Mouse (Mus musculus) stomach, embryonic 15.5 days (tissue): Measurements from ENCODE around the gene Scrg1. TPM values are rescaled to one million over a fixed set of nuclear protein-coding genes. Genes with fewer than 3 reads are reported as not detected.
"Not testable (repeated sequence)": the region's sequence is repeated elsewhere in the genome, so short reads cannot be mapped to it uniquely, and the experiment has no call there.

ENCODE experiments used
- ATAC-seq: fragments of 200-750 bp; cut with Nextera tagmentation; 2 replicates; pipeline ENCODE4 v1.8.0; 2017; ENCODE audit warnings: low read depth, moderate number of reproducible peaks, moderate TSS enrichment; ENCODE audit not compliant: insufficient read depth, low FRiP score
- H3K27ac ChIP-seq: fragments of 300-500 bp; sonication (generic); 2 replicates; pipeline ENCODE4 v1.5.1; 2015; ENCODE audit warnings: mild to moderate bottlenecking, inconsistent platforms
- H3K27me3 ChIP-seq: fragments of 300-500 bp; sonication (generic); replicated peaks from 2 replicates; pipeline ENCODE4 v1.6.1; 2015; ENCODE audit warnings: inconsistent platforms
- H3K36me3 ChIP-seq: fragments of 300-500 bp; sonication (generic); 2 replicates; pipeline ENCODE4 v1.6.1; 2015; ENCODE audit warnings: inconsistent platforms
- H3K4me1 ChIP-seq: fragments of 300-500 bp; sonication (generic); 2 replicates; pipeline ENCODE4 v1.6.1; 2015; ENCODE audit warnings: inconsistent platforms
- H3K4me2 ChIP-seq: fragments of 300-500 bp; sonication (generic); 2 replicates; pipeline ENCODE4 v1.6.1; 2015; ENCODE audit warnings: mild to moderate bottlenecking, inconsistent platforms
- H3K4me3 ChIP-seq: fragments of 300-500 bp; sonication (generic); replicated peaks from 2 replicates; pipeline ENCODE4 v1.5.1; 2015; ENCODE audit warnings: inconsistent platforms
- H3K9ac ChIP-seq: fragments of 300-500 bp; sonication (generic); 2 replicates; pipeline ENCODE4 v1.6.1; 2015; ENCODE audit warnings: inconsistent platforms
- H3K9me3 ChIP-seq: fragments of 300-500 bp; sonication (generic); 2 replicates; pipeline ENCODE4 v1.6.1; 2016; ENCODE audit warnings: inconsistent platforms
- WGBS: fragments of 180-500 bp; shearing (Covaris S2); methylation state at CpG from one replicate; pipeline ENCODE4 v1.1.7; 2015; 5-methylcytosine and 5-hydroxymethylcytosine counted together
- polyA plus RNA-seq: library from polyadenylated mRNA; unstranded; fragments of >200 nt; fragmentation: Nextera tagmentation; extraction: Ambion mirVana; gene quantifications from 2 replicates; pipeline ENCODE4 v1.2.1, GENCODE M21; 2015

Scrg1 gene
- polyA plus RNA-seq, 1 experiment from 2014 or later = 0.53 TPM

DNA sequence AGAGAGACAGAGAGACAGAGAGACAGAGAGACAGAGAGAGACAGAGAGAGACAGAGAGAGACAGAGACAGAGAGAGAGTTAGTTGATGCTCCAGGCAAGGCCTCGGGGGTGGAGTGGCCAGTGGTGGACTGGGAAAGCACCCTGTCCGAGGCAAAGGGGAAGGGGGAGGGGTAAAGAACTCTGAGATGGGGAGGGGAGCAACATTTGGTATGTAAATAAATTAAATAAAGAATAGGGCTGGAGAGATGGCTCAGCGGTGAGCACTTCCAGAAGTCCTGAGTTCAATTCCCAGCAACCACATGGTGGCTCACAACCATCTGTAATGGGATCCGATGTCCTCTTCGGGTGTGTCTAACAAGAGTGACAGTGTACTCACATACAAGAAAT, 25.8 kb upstream of the Scrg1 start:
- H3K9ac ChIP-seq, ATAC-seq, H3K36me3 ChIP-seq, H3K4me3 ChIP-seq, H3K27me3 ChIP-seq, H3K27ac ChIP-seq, H3K4me1 ChIP-seq, H3K4me2 ChIP-seq, H3K9me3 ChIP-seq: not testable (repeated sequence)
- 77% methylated on average over 5 of the region's 5 CpGs for WGBS

DNA sequence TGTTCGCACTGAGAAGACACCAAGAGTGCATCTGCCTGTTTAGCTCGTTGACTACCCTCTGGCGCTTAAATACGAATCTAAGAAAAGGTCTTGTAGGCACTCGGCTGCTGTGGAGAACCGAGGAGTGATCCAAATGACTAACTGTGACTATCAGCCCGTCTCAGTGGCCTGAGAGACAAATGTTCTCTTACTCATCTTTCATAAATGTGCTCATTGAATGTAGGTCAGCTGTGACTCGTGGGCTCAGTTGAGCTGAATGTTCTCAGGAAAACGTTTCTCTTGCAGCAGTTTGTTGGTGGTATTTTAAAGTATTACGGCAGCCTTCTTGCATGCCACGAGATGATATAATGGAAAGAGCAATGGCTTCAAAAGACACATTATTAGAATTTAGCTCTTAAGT, 24.8 kb upstream of the Scrg1 start:
- 76% methylated on average over 11 of the region's 11 CpGs for WGBS
- 0 out of 2 replicates have a peak, but pooled peaks cover 3% of the 10 kb centered on the region for H3K4me1 ChIP-seq
- peaks cover 3% of the 10 kb centered on the region; the same call in 1 of the 2 replicates for H3K27me3 ChIP-seq
- H3K9me3 ChIP-seq = no peaks in the 10 kb centered on the region
- no peaks in the 10 kb centered on the region for H3K36me3 ChIP-seq
- H3K4me2 ChIP-seq = no peak overlapping the region
- no peak for ATAC-seq
- H3K4me3 ChIP-seq = no peak overlapping the region
- no peak overlapping the region for H3K27ac ChIP-seq
- no peak overlapping the region for H3K9ac ChIP-seq

DNA sequence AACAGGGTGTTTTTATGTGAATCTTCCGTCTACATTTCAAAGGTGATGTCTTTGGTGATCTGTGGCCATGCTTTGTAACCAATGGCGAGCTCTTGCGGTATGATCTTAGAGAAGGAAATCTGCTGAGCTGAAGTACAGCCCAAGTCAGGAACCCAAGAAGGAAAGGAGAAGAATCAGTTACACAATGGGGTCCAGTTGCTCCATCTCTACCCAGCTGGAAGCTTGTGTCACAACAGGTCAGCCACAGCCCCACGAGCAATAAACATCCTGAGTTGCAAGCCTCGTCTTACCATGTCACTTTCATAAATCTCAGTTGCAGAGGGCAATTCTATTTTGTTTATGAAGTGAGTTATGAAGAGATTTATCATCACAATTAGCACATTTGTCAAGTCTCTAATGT, 22.9 kb upstream of the Scrg1 start:
- Histone ChIP-seq H3K36me3 (no peaks in the 10 kb centered on the region), H3K4me2 (no peak overlapping the region), H3K4me3 (no peak overlapping the region), H3K9me3 (no peaks in the 10 kb centered on the region), H3K27ac (no peak overlapping the region), H3K27me3 (peaks cover 3% of the 10 kb centered on the region; the same call in 1 of the 2 replicates), H3K9ac (no peak overlapping the region), H3K4me1 (0 out of 2 replicates have a peak, but pooled peaks cover 5% of the 10 kb centered on the region)
- no peak for ATAC-seq
- 77% methylated on average over 5 of the region's 5 CpGs for WGBS

DNA sequence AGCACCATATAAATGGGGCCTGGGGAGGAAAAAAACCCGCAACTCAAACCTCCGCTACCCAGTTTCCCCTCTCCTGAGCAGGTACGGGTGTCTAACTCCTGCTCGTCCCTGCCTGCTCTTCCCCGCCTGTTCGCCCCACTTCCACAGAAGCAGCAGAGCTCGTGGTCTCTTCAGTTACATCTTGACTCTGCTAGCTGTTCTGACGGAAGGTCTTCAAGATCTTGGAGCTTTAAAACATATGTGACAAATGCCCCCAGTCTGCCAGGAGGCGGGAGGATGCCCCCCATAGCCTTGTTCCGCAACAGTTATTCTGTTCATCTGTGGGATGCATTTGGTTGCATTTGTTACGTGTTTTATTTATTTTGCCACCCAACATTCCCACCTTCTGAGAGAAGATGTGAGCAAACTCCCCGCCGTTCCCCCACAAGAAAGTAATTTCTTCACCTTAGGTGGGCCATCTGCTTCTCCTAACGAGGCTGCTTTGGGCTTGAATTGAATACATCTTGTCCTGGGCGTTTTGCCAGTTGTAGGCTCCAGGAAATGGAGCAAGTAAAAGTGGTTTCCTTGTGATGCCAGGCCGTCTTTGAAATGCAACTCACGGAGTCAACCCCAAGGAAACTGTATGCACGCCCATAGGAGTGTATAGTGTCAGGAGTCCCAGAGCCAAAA, 19.8 kb upstream of the Scrg1 start:
- 0 out of 2 replicates have a peak, but pooled peaks cover 3% of the 10 kb centered on the region for H3K4me1 ChIP-seq
- 54% methylated on average over 18 of the region's 18 CpGs for WGBS
- no peak overlapping the region for H3K9ac ChIP-seq
- H3K36me3 ChIP-seq = no peaks in the 10 kb centered on the region
- H3K4me2 ChIP-seq = no peak overlapping the region
- H3K27me3 ChIP-seq = no peaks in the 10 kb centered on the region
- H3K27ac ChIP-seq = no peak overlapping the region
- no peak overlapping the region for H3K4me3 ChIP-seq
- no peak for ATAC-seq
- H3K9me3 ChIP-seq = no peaks in the 10 kb centered on the region

DNA sequence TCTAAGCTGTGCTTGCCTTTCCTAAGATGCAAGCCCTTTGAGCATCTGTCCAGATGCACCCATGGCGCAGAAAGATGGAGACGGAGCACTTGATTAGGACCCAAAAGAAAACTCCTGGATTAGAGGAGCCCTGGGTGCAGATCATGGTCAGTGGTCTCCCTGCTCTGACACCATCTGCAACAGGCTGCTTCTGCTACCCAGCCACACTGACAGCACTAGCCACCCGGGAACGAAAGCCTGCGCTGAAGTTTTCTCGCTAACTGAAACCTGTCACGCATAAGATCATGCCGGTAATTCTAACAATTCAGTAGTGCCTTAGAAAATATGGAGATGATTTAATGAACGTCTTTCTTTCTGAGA, 19.3 kb upstream of the Scrg1 start:
- Histone ChIP-seq H3K27me3 (no peaks in the 10 kb centered on the region), H3K9ac (no peak overlapping the region), H3K4me1 (0 out of 2 replicates have a peak, but pooled peaks cover 3% of the 10 kb centered on the region), H3K9me3 (no peaks in the 10 kb centered on the region), H3K27ac (no peak overlapping the region), H3K4me2 (no peak overlapping the region), H3K36me3 (no peaks in the 10 kb centered on the region), H3K4me3 (no peak overlapping the region)
- WGBS = 89% methylated on average over 9 of the region's 9 CpGs
- ATAC-seq = no peak

DNA sequence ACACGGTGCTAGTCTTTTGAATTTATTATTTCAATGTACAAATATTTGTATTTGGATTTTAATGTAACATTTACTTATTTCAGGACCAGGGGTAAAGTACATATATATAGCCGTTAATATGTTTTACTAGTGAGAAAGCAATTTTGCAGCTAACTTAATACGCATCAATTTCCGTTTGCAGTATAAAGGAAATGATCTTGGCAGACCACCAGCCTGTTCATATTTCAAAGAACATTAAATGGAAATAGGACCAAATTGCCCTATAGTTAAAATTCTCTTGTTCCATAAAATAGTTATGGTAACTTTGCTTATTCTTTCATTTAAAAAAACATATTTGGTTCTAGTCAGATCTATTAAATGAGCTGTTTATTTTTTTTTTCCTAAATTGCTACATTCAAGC, 14.6 kb upstream of the Scrg1 start:
- Histone ChIP-seq H3K27me3 (no peaks in the 10 kb centered on the region), H3K9ac (no peak overlapping the region), H3K36me3 (no peaks in the 10 kb centered on the region), H3K4me3 (no peak overlapping the region), H3K4me2 (no peak overlapping the region), H3K9me3 (no peaks in the 10 kb centered on the region), H3K4me1 (0 out of 2 replicates have a peak, but pooled peaks cover 3% of the 10 kb centered on the region), H3K27ac (no peak overlapping the region)
- 56% methylated on average over 4 of the region's 4 CpGs for WGBS
- no peak for ATAC-seq

DNA sequence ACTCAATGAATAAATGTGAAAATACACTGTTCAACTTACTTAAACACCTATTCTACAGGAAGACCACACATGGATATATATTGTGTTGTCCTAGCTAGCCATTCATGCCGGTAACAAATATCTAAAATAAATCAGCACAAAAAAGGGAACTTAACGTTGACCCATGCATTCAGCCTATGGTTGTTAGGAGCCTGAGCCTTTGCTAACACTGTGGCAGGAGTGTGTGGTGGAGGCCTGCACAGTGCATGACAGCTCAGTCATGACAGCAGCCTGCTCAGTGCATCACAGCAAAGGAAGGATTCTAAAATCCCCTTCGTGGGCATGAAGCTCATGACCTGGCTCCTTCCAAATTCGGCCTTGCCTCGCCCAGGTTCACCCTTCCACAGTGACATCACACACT, 14.2 kb upstream of the Scrg1 start:
- WGBS = 80% methylated on average over 5 of the region's 5 CpGs

DNA sequence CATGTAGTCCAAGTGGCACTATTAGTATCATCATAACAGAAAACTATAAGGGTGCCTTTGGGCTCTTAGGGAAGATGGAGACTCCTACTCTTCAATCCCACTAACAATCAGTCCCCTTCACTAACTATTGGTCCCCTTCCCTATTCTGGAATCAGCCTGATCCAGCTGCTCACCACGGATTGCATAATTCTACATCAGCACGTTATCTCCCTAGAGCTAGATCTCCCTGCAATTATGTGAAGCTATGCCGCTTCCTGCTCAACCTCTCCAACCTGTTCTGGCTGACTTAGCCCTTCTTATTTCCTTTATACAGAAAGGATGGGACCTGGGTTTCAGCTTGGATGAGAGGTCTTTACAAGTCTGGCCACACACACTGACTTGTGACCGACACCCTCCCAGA, 12.4 kb upstream of the Scrg1 start:
- Histone ChIP-seq H3K36me3 (no peaks in the 10 kb centered on the region), H3K4me3 (no peak overlapping the region), H3K4me1 (no peaks in the 10 kb centered on the region), H3K9ac (no peak overlapping the region), H3K4me2 (no peak overlapping the region), H3K27ac (no peak overlapping the region), H3K27me3 (no peaks in the 10 kb centered on the region), H3K9me3 (no peaks in the 10 kb centered on the region)
- ATAC-seq = no peak
- 55% methylated on average over 4 of the region's 4 CpGs for WGBS

More for the DNA sequence above, 14.2 kb upstream of the Scrg1 start:
- H3K36me3 ChIP-seq = no peaks in the 10 kb centered on the region
- no peak overlapping the region for H3K4me3 ChIP-seq
- H3K9me3 ChIP-seq = no peaks in the 10 kb centered on the region
- no peak overlapping the region for H3K27ac ChIP-seq
- H3K27me3 ChIP-seq = no peaks in the 10 kb centered on the region
- 0 out of 2 replicates have a peak, but pooled peaks cover 3% of the 10 kb centered on the region for H3K4me1 ChIP-seq
- no peak overlapping the region for H3K4me2 ChIP-seq
- H3K9ac ChIP-seq = no peak overlapping the region
- ATAC-seq = no peak

DNA sequence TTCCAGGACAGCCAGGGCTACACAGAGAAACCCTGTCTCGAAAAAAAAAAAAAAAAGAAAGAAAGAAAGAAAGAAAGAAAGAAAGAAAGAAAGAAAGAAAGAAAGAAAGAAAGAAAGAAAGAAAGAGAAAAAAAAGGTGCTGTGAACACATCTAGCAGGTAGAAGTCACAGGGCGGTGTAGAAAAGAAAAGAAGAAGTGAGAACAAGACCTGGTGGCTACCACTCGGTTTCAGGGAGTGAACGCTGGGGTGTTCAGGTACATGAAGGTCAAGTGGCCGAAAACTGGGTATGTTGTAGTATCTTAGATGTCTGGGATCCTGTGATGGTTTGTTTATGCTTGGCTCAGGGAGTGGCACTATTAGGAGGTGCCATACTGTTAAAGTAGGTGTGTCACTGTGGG, 9.8 kb upstream of the Scrg1 start:
- H3K36me3 ChIP-seq, H3K27me3 ChIP-seq, H3K4me3 ChIP-seq, H3K9ac ChIP-seq, H3K4me2 ChIP-seq, H3K9me3 ChIP-seq, ATAC-seq, H3K27ac ChIP-seq, H3K4me1 ChIP-seq: not testable (repeated sequence)
- 86% methylated on average over 4 of the region's 5 CpGs for WGBS

DNA sequence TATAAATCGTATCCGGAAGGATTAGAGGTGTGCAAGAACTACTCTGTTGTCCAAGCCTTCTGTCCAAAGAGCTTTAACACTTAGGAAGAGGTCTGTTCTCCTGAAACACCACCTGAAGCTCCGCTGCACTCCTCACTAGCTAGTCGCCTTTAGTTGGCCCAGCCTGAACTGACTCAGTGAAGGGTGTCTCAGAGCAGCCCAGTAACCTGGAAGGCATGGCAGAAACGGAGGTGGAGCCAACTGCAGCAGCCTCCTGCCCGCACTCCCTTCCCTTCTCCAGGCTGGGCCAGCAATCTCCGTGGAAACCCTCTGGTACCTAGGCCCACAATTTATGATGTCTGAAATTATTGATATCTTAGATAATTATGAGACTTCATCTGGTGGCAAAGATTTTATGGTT, 5.0 kb upstream of the Scrg1 start:
- Histone ChIP-seq H3K9ac (no peak overlapping the region), H3K4me3 (no peak overlapping the region), H3K27ac (no peak overlapping the region), H3K36me3 (no peaks in the 10 kb centered on the region), H3K9me3 (no peaks in the 10 kb centered on the region), H3K4me1 (no peaks in the 10 kb centered on the region), H3K27me3 (no peaks in the 10 kb centered on the region), H3K4me2 (no peak overlapping the region)
- ATAC-seq = no peak
- 79% methylated on average over 7 of the region's 7 CpGs for WGBS

DNA sequence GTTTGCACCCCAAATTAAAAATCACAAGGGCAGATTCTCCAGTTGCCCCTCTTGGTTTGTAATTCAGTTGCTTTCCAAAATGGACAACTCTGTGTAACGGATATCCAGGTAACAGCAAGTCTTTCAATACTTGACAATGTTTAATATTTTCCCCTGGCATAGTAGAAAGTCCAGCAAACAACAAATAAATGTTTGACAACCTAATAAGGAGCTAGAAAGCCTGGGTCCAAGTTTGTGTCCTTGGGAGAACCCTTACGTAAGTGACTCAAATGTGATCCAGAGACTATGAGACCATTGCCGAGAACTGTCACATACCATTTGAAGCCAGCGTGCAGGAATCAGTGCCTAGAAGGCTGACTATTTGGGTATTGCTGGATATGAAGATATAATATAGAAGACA, 3.8 kb upstream of the Scrg1 start:
- Histone ChIP-seq H3K27me3 (no peaks in the 10 kb centered on the region), H3K9me3 (no peaks in the 10 kb centered on the region), H3K4me2 (no peak overlapping the region), H3K9ac (no peak overlapping the region), H3K4me1 (no peaks in the 10 kb centered on the region), H3K27ac (no peak overlapping the region), H3K4me3 (no peak overlapping the region), H3K36me3 (no peaks in the 10 kb centered on the region)
- WGBS = 92% methylated on average over 4 of the region's 4 CpGs
- no peak for ATAC-seq

DNA sequence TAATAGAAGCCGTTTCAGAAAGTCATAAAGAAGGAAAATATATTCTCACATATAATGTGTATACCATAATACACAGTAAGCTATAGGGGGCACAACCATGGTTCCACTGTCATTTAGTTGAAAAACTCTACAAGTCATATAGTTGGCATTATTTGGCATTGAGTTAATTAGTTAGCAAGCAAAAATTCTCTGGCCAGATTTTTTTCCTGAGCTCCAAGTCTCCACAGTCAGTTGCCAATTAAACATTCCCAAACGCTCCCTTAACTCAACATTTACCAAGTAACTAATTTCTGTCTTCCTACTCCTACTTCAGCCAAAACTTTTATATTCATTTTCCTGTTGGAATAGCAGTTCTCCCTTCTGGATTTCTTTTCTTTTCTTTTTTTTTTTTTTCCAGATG, 2.4 kb upstream of the Scrg1 start:
- H3K9ac ChIP-seq = no peak overlapping the region
- H3K9me3 ChIP-seq = no peaks in the 10 kb centered on the region
- no peak overlapping the region for H3K27ac ChIP-seq
- ATAC-seq = no peak
- H3K4me2 ChIP-seq = no peak overlapping the region
- H3K4me1 ChIP-seq = no peaks in the 10 kb centered on the region
- H3K36me3 ChIP-seq = no peaks in the 10 kb centered on the region
- no peak overlapping the region for H3K4me3 ChIP-seq
- 87% methylated on average over 2 of the region's 2 CpGs for WGBS
- H3K27me3 ChIP-seq = no peaks in the 10 kb centered on the region

DNA sequence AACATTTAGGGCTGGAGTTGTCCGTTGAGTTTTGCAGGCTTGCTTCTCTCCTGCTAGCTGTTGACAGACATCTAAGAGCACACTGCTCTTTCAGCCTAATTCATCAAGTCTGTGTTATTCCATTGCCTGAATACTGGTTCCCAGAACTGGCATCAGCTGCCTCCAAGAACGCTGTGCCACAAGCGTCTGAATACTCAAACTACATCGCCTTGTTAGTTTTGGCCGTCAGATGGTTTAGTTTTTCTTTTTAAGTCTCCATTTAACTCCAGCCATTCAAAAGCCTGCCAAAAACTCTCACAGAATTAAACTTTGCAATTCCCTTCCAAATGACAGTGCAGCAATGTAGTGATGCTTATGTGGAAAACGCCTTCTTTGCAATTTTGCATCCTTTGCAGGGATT, 1.4 kb downstream of the Scrg1 start:
- H3K27ac ChIP-seq = no peak overlapping the region
- WGBS = 74% methylated on average over 6 of the region's 6 CpGs
- no peaks in the 10 kb centered on the region for H3K4me1 ChIP-seq
- H3K4me2 ChIP-seq = no peak overlapping the region
- no peaks in the 10 kb centered on the region for H3K36me3 ChIP-seq
- H3K4me3 ChIP-seq = no peak overlapping the region
- H3K27me3 ChIP-seq = no peaks in the 10 kb centered on the region
- H3K9ac ChIP-seq = no peak overlapping the region
- no peak for ATAC-seq
- H3K9me3 ChIP-seq = no peaks in the 10 kb centered on the region
